Mouse (Mus musculus) midbrain, embryonic 11.5 days (tissue): ENCODE data around the gene Lsm2. TPM values are rescaled to one million over a fixed set of nuclear protein-coding genes. Genes with fewer than 3 reads are reported as not detected.

Experiments used
- ATAC-seq: fragments of 200-750 bp; cut with Nextera tagmentation; 2 replicates; pipeline ENCODE4 v1.8.0; 2017; ENCODE audit warnings: moderate TSS enrichment, moderate library complexity; ENCODE audit not compliant: low FRiP score
- DNase-seq: peaks from one replicate; pipeline ENCODE4 v3.0.0; 2015; ENCODE audit warnings: low spot score; ENCODE audit errors: missing footprints
- H3K27ac ChIP-seq: fragments of 300-500 bp; sonication (generic); 2 replicates; pipeline ENCODE4 v1.5.1; 2014; ENCODE audit warnings: low read depth, low read length
- H3K27me3 ChIP-seq: fragments of 300-500 bp; sonication (generic); 2 replicates; pipeline ENCODE4 v1.6.1; 2014; ENCODE audit warnings: mild to moderate bottlenecking, low read length, moderate library complexity, mixed read lengths; ENCODE audit not compliant: control insufficient read depth, insufficient read depth
- H3K36me3 ChIP-seq: fragments of 300-500 bp; sonication (generic); 2 replicates; pipeline ENCODE4 v1.6.1; 2014; ENCODE audit warnings: mild to moderate bottlenecking, low read length, moderate library complexity, mixed read lengths; ENCODE audit not compliant: control insufficient read depth, insufficient read depth
- H3K4me1 ChIP-seq: fragments of 300-500 bp; sonication (generic); 2 replicates; pipeline ENCODE4 v1.6.1; 2014; ENCODE audit warnings: low read length; ENCODE audit not compliant: control insufficient read depth, insufficient read depth
- H3K4me2 ChIP-seq: fragments of 300-500 bp; sonication (generic); 2 replicates; pipeline ENCODE4 v1.6.1; 2014; ENCODE audit warnings: mild to moderate bottlenecking, moderate library complexity
- H3K4me3 ChIP-seq: fragments of 300-500 bp; sonication (generic); 2 replicates; pipeline ENCODE4 v1.5.1; 2014; ENCODE audit warnings: low read depth, low read length
- H3K9ac ChIP-seq: fragments of 300-500 bp; sonication (generic); 2 replicates; pipeline ENCODE4 v1.6.1; 2014; ENCODE audit warnings: low read length
- H3K9me3 ChIP-seq: fragments of 300-500 bp; sonication (generic); 2 replicates; pipeline ENCODE4 v1.6.1; 2016; ENCODE audit warnings: low read length; ENCODE audit not compliant: control insufficient read depth
- WGBS: fragments of 180-500 bp; shearing (Covaris S2); extraction: QIAGEN DNeasy Blood & Tissue Kit; methylation state at CpG from one replicate; pipeline ENCODE4 v1.1.7; 2014; 5-methylcytosine and 5-hydroxymethylcytosine counted together
- polyA plus RNA-seq: library from polyadenylated mRNA; unstranded; fragments of >200 nt; fragmentation: Nextera tagmentation; extraction: Ambion mirVana; gene quantifications from 2 replicates; pipeline ENCODE4 v1.2.1, GENCODE M21; 2014

Lsm2 gene
- 213 and 234 TPM in 2 replicates for polyA plus RNA-seq

DNA sequence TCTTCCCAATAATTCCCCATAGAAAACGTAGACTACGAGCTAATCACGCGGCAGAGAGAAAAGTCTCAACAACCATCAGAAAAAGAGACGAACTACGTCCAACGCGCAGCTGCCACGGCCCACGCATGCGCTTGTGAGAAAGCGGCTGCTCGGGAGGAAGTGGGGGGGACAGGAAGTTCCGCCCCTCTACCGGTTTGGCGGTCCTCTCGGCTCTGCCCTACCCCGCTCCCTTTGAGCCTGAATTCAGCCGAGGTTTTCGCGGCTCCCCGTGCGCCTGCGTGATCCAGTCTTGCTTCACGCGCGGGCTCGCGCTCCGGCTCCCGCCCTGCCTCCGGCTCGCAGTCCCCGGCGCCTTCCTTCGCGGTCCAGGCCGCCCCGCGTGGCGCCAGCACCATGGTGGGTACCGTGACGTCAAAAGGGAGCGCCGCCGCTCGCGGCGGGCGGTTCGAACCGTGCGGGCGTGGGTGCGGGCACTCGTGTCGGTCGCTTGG is at the start of gene Lsm2:
Lsm2 (plus strand) TSS at position 173 of the 491 bp plus-strand sequence.
- Histone ChIP-seq H3K4me1 (peaks cover 15% of the 10 kb centered on the region), H3K9ac (peak within 1 kb of the TSS; percentile 95), H3K27ac (peak within 1 kb of the TSS; percentile 90), H3K27me3 (no peaks in the 10 kb centered on the region), H3K4me2 (peak within 1 kb of the TSS; percentile 87), H3K4me3 (peak within 1 kb of the TSS; percentile 94), H3K36me3 (peaks cover 8% of the 10 kb centered on the region; the same call in 1 of the 2 replicates), H3K9me3 (no peaks in the 10 kb centered on the region)
- ATAC-seq (peak; percentile 96), DNase-seq (peak; percentile 99)
- under 1% methylated on average over 58 of the region's 58 CpGs for WGBS

DNA sequence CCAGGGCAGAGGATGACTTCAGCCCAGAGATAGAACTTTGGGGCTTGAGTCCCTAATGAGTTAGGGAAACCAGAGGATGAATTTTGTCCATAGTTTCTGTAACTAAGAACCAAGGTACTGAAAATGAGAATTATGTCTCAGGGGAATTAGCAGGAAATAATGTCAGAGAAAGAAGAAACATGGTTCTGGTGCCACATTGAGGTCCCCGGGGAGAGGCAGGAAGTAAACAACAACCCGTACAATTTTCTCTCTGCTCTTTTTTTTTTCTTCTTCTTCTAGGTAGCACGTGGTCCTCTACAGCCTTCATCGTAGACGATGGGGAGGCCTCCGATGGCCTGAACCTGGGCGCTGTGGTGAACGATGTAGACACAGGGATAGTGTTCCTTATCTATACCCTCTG is 49.4 kb upstream of the Lsm2 start:
- Histone ChIP-seq H3K4me3 (peak overlapping the region; percentile 65; the same call in 1 of the 2 replicates), H3K9ac (peak overlapping the region; percentile 78; the same call in 1 of the 2 replicates), H3K4me2 (peak overlapping the region; percentile 98), H3K27ac (no peak overlapping the region), H3K4me1 (peaks cover 4% of the 10 kb centered on the region), H3K27me3 (no peaks in the 10 kb centered on the region), H3K36me3 (no peaks in the 10 kb centered on the region), H3K9me3 (no peaks in the 10 kb centered on the region)
- ATAC-seq = no peak
- WGBS = 95% methylated on average over 8 of the region's 8 CpGs
- no peak for DNase-seq

DNA sequence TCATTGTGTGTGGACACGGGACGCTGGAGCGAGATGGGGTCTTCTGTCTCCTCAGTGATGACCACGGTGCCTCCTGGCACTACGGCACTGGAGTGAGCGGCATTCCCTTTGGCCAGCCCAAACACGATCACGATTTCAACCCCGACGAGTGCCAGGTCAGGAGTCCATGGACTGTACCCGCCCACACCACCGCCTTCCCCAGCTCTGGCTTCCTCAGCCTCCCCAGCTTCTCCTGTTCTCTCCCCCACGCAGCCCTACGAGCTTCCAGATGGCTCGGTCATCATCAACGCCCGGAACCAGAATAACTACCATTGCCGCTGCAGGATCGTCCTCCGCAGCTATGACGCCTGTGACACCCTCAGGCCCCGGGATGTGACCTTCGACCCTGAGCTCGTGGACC is 47.6 kb upstream of the Lsm2 start:
- H3K27ac ChIP-seq = no peak overlapping the region

DNA sequence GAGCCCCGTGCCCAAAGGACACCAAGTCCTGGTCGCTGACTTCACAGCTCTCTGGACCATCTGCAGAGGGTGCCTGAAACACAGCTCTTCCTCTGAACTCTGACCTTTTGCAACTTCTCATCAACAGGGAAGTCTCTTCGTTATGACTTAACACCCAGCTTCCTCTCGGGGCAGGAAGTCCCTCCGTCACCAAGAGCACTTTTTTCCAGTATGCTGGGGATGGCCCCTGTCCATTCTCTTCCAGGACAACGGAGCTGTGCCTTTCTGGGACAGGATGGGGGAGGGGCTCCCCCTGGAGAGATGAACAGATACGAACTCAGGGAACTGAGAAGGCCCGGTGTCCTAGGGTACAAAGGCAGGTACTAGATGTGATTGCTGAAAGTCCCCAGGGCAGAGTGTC is 46.8 kb upstream of the Lsm2 start:
- Histone ChIP-seq H3K9me3 (no peaks in the 10 kb centered on the region), H3K27me3 (no peaks in the 10 kb centered on the region), H3K4me2 (no peak overlapping the region), H3K4me1 (peaks cover 4% of the 10 kb centered on the region), H3K4me3 (no peak overlapping the region), H3K27ac (no peak overlapping the region), H3K9ac (no peak overlapping the region), H3K36me3 (no peaks in the 10 kb centered on the region)
- ATAC-seq (no peak), DNase-seq (peak; percentile 72)
- 56% methylated on average over 8 of the region's 8 CpGs for WGBS

More for the DNA sequence above, 47.6 kb upstream of the Lsm2 start:
- H3K27me3 ChIP-seq = no peaks in the 10 kb centered on the region
- peaks cover 4% of the 10 kb centered on the region for H3K4me1 ChIP-seq
- H3K4me2 ChIP-seq = no peak overlapping the region
- H3K9me3 ChIP-seq = no peaks in the 10 kb centered on the region
- WGBS = 69% methylated on average over 24 of the region's 24 CpGs
- H3K36me3 ChIP-seq = no peaks in the 10 kb centered on the region
- DNase-seq (peak; percentile 69), ATAC-seq (no peak)
- H3K4me3 ChIP-seq = no peak overlapping the region
- H3K9ac ChIP-seq = no peak overlapping the region

DNA sequence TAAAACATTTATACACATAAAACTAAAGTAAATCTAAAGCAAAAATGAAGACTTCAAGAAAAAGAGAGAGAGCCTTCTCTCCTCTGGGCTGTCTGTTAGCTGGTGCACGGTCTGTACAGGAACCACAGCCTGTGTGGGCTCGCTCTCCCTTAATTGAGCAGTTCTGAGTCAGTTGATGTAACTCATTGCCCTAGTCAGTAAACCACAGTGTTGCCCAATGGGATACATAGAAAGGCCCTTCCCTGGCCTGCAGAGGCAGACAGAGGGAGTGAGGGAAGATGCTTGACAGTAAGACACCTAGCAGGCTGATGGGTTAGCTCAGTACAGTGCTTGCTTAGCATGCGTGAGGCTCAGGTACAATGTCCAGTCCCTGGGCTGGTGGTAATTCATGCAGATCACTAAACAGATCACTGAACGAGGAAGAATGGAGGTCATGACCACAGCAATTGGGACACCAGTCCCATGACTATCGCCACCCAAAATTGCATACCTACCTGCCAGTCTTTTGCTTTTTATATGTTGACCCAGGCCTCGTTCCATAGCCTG is 43.6 kb upstream of the Lsm2 start:
- H3K36me3 ChIP-seq = no peaks in the 10 kb centered on the region
- H3K9ac ChIP-seq = no peak overlapping the region
- ATAC-seq = no peak
- H3K27ac ChIP-seq = no peak overlapping the region
- H3K4me3 ChIP-seq = no peak overlapping the region
- no peaks in the 10 kb centered on the region for H3K9me3 ChIP-seq
- H3K4me1 ChIP-seq = peaks cover 4% of the 10 kb centered on the region
- H3K27me3 ChIP-seq = no peaks in the 10 kb centered on the region
- 84% methylated on average over 6 of the region's 6 CpGs for WGBS
- no peak overlapping the region for H3K4me2 ChIP-seq
- DNase-seq = no peak

DNA sequence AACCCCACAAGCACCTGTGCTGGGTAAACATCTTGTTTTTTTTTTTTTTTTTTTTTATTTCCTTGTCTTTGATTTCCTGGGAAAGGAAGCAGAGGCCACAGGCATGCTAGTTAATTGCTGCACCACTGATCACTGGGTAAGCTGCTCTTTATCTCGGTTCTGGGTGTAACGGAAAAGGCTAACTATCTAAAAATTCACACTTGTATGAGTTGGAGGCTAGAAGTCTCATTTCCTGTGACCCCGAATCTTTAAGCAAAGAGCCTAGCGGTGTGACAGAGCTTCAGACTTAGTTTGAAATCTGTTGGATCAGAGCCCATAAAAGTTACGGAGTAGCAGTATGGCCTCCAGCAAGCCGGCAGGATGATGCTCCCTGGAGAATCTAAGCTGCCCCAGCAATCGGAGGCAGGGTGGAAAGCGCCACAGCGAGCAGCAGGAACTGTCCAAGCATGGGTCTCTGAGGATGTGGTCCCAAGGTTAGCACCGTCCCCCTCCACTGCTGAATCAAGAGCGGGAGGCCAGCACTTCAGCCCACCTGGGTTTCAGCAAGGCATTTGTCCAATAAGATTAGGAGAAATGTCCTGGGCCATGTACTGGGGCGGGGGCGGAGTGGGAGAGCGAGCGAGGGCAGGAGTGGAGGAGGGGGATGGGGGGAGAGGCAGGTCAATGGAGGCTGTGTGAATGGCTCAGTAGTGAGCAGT is 40.2 kb upstream of the Lsm2 start:
- peaks cover 4% of the 10 kb centered on the region for H3K4me1 ChIP-seq
- peak overlapping the region; percentile 58 for H3K9ac ChIP-seq
- no peaks in the 10 kb centered on the region for H3K27me3 ChIP-seq
- peak overlapping the region; percentile 46 for H3K4me2 ChIP-seq
- H3K36me3 ChIP-seq = no peaks in the 10 kb centered on the region
- H3K4me3 ChIP-seq = peak overlapping the region; percentile 23
- DNase-seq (peak; percentile 94), ATAC-seq (peak; percentile 46; the same call in 1 of the 2 replicates)
- WGBS = 7% methylated on average over 15 of the region's 15 CpGs
- no peaks in the 10 kb centered on the region for H3K9me3 ChIP-seq
- H3K27ac ChIP-seq = no peak overlapping the region

DNA sequence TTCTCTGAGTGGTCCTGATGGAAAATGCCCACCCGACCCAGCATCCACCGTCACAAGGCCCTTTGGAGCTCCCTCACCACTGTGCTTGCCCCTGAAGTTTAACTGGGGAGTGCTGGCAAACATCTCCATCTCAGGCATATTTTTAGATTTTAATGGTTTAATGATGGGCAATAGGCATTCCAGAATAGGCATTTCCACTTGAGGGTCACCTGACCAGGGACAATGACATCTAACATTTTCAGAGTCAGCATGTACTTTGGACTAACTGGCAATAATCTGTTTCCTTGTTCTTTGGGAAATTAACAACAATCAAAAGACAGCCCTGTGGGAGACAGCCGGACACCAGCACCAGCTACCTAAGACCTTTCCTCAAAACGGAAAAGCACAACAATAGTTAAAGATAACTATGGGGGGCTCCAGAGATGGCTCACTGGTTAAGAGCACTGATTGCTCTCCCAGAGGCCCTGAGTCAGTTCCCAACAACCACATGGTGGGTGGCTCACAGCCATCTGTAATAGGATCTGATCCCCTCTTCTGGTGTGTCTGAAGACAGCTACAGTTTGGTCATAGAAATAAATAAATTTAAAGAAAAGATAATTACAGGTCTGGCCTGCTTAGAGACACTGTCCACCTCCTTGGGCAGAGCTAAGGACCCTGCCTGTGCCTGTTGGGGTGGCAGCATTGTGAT is 38.4 kb upstream of the Lsm2 start:
- ATAC-seq (no peak), DNase-seq (peak; percentile 35)
- no peaks in the 10 kb centered on the region for H3K36me3 ChIP-seq
- H3K27me3 ChIP-seq = no peaks in the 10 kb centered on the region
- no peaks in the 10 kb centered on the region for H3K9me3 ChIP-seq
- no peak overlapping the region for H3K9ac ChIP-seq
- no peak overlapping the region for H3K4me2 ChIP-seq
- peaks cover 4% of the 10 kb centered on the region for H3K4me1 ChIP-seq
- no peak overlapping the region for H3K4me3 ChIP-seq
- 87% methylated on average over 4 of the region's 4 CpGs for WGBS
- H3K27ac ChIP-seq = no peak overlapping the region

DNA sequence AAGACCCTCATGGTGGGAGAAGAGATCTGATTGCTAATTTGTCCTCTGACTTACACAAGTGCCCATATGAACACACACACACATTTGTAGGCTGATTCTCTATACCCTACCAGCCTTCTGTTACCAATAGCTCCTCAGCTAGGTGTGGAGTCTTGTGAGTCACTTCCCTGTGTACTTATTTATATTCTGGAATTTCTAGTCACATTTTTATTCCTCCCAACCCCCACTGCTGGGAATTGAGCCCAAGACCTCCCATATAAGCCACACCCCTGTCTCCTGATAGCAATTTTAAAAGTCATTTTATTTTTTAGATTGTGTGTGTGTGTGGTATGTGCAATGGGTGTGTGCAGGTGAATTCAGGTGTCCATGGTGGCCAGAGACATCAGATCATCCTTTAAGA is 37.3 kb upstream of the Lsm2 start:
- no peak for ATAC-seq
- H3K9me3 ChIP-seq = no peaks in the 10 kb centered on the region

More for the DNA sequence above, 37.3 kb upstream of the Lsm2 start:
- Histone ChIP-seq H3K9ac (no peak overlapping the region), H3K36me3 (no peaks in the 10 kb centered on the region), H3K4me3 (no peak overlapping the region), H3K27me3 (no peaks in the 10 kb centered on the region), H3K4me2 (no peak overlapping the region), H3K27ac (no peak overlapping the region), H3K4me1 (peaks cover 4% of the 10 kb centered on the region)
- DNase-seq = peak; percentile 28
